Mouse (Mus musculus) left cerebral cortex, adult 8-10 months (tissue): ENCODE data around the gene Ank2. TPM values are rescaled to one million over a fixed set of nuclear protein-coding genes. Genes with fewer than 3 reads are reported as not detected.

Source experiments
- DNase-seq, 2 experiments: peaks; one replicate each; pipeline ENCODE4 v3.0.0; 2022; ENCODE audit warnings: low spot score in 2 of 2
- total RNA-seq, 4 experiments: library from RNA; stranded (reverse); gene quantifications; 2 replicates each; pipeline ENCODE4 v1.2.4; 2022

The Ank2 gene
- 100 to 1,000 TPM; 772 to 913 (median 838) TPM for total RNA-seq

DNA sequence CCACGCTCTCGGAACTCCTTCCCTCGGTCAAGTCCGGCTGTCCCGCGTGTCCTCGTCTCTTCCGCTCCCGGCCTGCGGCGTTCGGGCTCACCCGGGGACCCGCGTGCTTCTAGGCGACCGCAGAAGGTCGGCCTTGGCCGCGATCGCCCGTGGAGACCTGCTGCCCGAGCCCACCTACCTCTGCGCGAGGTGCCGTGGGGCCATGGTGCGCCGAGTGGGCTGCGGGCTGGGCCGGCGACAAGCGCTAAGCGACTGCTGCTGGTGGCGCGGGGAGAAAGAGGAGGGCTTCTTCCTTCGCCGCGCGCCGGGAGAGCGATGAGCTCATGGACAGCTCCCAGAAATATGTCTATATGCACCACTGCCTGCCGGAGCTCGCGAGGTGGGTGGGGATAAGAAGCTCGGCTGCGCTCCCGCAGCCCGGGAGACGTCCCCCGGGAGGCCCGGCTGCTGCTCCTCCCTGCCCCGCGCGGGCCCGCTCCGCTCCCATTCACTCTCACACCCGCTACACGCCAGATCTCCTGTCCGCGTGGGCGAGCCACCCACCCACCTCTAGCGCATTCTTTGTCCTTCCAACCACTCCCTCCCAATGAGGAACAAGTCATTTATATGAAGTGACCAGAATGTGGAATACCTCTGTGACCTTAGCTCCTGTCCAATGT, at the start of gene Ank2:
Gene Ank2, minus strand, starts transcription at position 609 of the 659 bp plus-strand sequence.
- DNase-seq: peak; percentile 40 to 77

DNA sequence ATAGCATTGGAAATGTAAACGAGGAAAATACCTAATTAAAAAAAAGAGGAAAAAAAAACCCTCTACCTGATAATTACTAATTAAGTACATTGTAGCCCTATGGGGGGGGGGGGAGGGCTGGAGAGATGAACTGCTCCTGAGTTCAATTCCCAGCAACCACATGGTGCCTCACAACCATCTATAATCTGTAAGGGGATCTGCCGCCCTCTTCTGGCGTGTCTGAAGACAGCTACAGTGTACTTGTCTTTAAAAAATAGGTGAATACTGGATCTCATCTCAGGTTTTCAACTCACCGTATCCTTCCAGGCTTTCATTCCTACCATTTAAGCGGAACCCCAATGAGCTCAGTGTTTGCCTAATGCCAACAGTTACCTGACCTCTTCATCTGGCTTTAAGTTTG, 48.7 kb upstream of the Ank2 start:
- DNase-seq: no peak

- no peak for DNase-seq
These were observed 45.5 kb upstream of the Ank2 start for GRCm38 (mm10) chr3:127544610-127545121.

DNA sequence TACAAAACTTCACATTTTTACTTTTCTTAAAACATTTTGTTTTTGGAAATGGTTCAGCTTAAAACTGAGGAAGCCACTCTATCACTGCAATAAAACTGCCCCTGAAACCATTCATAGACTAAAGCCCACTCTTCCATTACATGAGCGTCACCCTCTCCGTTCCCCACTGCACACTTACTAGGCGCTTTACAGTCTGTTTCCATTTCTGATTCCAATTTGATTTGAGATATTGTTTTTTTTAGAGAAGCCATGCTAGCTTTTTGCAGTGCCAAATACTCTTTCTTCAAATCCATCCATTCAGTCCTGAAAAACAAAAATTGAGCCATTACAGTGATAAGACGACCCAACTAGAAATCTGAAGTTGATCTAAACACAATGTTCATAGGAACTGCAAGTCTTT, 44.8 kb upstream of the Ank2 start:
- no peak for DNase-seq

GRCm38 (mm10) chr3:127539193-127539592, 40.0 kb upstream of the Ank2 start:
- no peak for DNase-seq

DNA sequence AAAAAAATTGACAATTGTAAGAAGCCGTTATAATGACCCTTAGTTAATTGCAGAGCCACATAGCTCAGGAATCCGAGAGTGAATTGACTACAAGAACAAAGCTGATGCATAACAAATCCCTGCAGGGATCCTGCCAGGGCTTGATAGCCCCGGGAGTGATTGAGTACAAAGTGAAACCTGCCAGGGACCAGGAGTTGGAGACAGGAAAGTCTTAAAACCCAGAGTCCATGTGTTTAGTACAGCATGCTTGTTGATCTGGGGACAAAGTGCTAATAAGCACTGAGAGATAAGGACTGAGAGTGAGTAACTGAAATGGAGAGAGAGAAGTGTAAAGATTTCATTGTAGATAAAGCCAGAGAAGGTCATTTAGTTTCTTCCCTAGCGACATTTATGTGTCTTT, 31.1 kb upstream of the Ank2 start:
- no peak for DNase-seq

DNA sequence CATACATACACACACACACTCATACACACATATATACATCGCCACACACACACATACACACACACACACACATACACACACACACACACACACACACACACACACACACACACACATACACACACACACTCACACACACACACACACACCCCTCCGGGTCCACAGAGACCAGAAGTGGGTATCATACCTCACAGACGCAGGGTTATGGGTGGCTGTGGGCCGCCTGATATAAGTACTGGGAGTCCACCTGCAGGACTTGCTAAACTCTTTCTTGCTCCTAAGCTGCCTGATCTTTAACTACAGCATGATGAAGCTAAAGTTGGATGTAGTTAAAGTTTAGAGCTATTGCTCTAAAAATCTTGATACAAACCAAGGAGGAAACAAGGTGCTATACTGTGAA, 30.7 kb upstream of the Ank2 start:
- DNase-seq: no peak

DNA sequence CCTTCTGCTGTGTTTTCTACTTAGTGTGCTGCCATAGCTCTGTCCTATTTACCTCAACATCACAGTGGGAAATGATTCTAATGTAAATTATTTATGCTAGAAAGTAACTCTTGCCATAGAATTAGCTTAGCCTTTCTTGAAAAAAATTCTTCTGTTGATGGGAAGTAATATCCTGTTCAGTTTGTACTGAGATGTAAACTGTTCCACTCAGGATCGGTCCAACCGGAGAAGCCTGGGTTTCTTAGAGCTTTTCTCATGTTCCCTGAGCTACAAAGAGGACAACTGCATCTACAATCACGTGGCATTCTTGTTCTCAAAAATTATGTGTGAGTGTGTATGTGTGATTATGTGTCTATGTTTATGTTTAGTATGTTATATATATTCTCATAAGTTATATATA, 30.1 kb upstream of the Ank2 start:
- DNase-seq: no peak

DNA sequence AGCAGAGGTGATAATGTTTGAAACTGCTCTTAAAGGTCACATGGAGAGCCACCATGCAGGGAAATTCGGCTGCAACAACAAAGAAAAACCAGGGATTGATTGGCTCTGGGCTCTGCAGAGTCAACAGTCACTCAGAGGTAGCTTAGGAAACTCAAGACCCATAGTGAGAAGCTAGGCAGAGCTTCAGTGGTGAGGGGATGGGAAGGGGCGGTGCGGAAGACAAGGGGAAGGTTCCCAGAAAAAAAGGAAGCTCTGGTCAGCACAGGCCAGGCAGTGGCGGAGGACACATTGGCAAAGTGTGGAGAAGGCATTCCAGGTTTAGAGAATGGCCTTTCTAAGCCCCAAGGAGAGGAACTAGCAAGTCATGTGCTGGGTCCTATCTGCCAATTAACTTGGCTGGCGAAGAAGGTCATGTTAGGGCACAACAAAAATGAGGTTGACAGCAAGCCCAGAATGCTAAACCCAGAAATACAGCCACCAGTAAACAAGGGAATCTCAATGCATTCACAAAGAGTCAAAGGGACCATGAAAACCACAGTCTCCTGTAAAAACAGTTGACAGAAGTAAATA, 28.4 kb upstream of the Ank2 start:
- peak in 1 of 2 experiments; percentile 26 for DNase-seq

- no peak for DNase-seq
These were observed 26.2 kb upstream of the Ank2 start for GRCm38 (mm10) chr3:127525188-127525819.

GRCm38 (mm10) chr3:127521156-127521555, 22.0 kb upstream of the Ank2 start:
- DNase-seq: no peak

GRCm38 (mm10) chr3:127520300-127520699, 21.1 kb upstream of the Ank2 start:
- no peak for DNase-seq

GRCm38 (mm10) chr3:127515251-127515650, 16.1 kb upstream of the Ank2 start:
- no peak for DNase-seq

GRCm38 (mm10) chr3:127513699-127514098, 14.5 kb upstream of the Ank2 start:
- no peak for DNase-seq

GRCm38 (mm10) chr3:127512794-127513335, 13.7 kb upstream of the Ank2 start:
- no peak for DNase-seq

DNA sequence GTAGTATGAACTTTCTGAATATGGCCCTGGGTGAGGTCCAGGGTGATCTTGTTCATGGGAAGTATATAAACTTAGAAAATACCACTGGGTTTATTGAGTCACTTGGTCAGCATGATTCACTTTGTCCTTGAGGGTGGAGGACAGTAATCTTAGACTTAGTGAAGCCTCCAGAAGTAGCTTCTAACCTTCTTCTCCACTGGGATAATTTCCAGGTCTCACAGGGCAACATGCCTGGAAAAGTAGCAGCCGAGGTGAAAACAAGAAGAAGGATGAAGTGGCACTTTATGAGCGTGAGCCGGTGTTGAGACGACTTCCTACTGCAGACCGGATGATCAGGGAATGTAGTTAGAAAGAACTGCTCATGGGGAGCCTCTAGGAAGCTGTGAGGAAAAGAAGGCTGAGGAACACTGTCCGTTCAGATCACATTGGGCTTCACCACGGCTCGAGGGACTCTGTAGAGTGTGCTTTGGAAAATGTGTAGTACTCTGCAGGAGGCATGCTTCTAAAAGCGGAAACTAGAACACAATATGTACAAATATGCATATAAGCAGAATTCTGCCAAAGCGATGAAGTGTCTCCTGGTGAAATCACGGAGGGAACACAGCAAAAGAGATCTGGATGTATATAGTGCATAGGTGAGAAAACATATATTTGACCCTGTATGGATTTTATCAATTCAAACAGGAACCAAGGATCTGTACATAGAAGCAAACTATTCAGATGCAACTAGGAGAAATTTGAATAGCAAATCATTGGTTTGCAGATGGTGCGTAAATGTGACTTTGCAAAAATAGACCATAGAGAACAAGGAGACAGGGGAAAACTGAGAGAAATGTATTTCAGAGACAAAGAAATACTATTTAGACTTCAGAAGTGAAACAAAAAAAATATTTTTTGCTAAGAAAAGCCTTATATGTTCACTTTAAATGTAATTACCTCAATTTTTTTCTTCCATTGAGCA, 12.9 kb upstream of the Ank2 start:
- DNase-seq: no peak

- no peak for DNase-seq
These were observed 9.0 kb upstream of the Ank2 start for GRCm38 (mm10) chr3:127507878-127508783.

- DNase-seq: peak; percentile 15 to 47
These were observed 881 bp downstream of the Ank2 start for GRCm38 (mm10) chr3:127498197-127498741.

DNA sequence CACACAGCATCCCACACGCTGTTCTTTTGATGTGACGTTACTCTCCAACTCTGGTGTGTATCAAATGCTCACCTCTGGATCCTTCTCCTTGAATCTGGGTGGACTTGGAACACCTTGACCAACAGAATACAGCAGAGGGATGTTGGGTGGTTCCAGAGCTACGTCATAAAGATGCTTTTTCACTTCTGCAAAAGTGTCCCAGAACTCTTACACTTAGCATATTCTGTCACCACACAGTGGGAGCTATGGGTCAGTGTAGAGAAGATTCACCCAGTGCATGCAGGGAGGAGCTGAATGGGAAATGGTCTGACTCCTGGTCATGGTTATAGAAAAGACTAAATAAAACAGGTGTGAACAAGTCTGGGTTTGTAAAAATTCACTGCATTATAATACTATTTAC, 6.5 kb downstream of the Ank2 start:
- DNase-seq: no peak

- no peak for DNase-seq
These were observed 11.8 kb downstream of the Ank2 start for GRCm38 (mm10) chr3:127487302-127487701.
